Mouse (Mus musculus): ENCODE results near the gene Txnrd3. TPM values are rescaled to one million over a fixed set of nuclear protein-coding genes. Genes with fewer than 3 reads are reported as not detected.
A peak's percentile ranks its signal among the peaks of the same experiment; 100 is the strongest.

The Txnrd3 gene
- polyA plus RNA-seq, 1 experiment from 2014 or later = 16.9 TPM

DNA sequence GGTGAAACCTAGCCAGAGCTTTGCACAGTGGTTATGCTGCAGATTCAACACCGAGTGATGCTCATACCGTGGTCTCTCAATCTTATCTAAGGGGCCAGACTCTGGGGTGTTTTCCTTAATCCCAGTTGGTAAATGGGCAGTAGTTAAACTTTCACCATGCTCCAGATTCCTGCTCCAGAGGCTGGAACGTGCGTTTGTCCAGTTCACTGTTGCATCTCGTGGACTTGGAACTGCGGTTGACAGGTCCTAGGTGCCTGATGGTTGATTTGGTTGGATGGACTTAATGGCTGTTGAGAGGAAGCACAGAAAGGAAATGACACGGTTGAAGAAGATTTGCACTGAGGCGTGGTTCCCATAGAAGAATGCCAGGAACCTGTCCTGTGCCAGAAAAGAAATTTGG is 6.1 kb downstream of the Txnrd3 start:
- no peak overlapping the region for H3K9ac ChIP-seq (replicated peaks; ENCODE audit: low read length)
- no peaks in the 10 kb centered on the region for H3K36me3 ChIP-seq (ENCODE audit: insufficient read depth, low read length)
- no peaks in the 10 kb centered on the region for H3K9me3 ChIP-seq (ENCODE audit: low read length)
- 53% methylated on average over 8 of the region's 8 CpGs for WGBS
- H3K4me3 ChIP-seq (ENCODE audit: low read length) = no peak overlapping the region
- H3K4me1 ChIP-seq (ENCODE audit: insufficient read depth, low read length) = no peaks in the 10 kb centered on the region
- peak; percentile 52 for ATAC-seq (ENCODE audit: low FRiP score, low TSS enrichment)
- no peak overlapping the region; the same call in 1 of the 2 replicates for H3K27ac ChIP-seq (ENCODE audit: low read length)
- no peak overlapping the region for H3K4me2 ChIP-seq (replicated peaks; ENCODE audit: low read depth, low read length)
- H3K27me3 ChIP-seq (ENCODE audit: insufficient read depth, low read length) = no peaks in the 10 kb centered on the region

DNA sequence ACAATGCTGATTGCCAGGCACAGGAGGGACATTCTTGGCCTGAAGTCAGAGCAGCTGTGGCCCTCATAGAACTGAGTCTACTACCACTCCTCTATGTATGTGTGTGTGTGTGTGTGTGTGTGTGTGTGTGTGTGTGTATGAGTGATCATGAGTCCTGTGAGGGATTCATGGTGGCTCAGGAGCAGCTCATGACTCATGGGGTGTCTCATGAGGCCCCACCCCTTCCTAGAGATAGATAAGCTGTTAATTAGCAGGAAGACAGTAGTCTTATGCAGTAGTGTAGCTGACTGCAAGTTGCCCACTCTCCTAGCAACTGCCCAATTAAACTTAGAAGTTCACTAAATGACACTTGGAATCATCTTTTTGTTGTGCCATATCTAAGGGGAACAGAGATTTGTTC is 8.0 kb downstream of the Txnrd3 start:
- Histone ChIP-seq H3K9ac (replicated peaks; ENCODE audit: low read length) (no peak overlapping the region), H3K27me3 (ENCODE audit: insufficient read depth, low read length) (no peaks in the 10 kb centered on the region), H3K4me1 (ENCODE audit: insufficient read depth, low read length) (no peaks in the 10 kb centered on the region), H3K27ac (ENCODE audit: low read length) (no peak overlapping the region), H3K9me3 (ENCODE audit: low read length) (no peaks in the 10 kb centered on the region), H3K36me3 (ENCODE audit: insufficient read depth, low read length) (no peaks in the 10 kb centered on the region), H3K4me3 (ENCODE audit: low read length) (no peak overlapping the region), H3K4me2 (replicated peaks; ENCODE audit: low read depth, low read length) (no peak overlapping the region)
- no peak for ATAC-seq (ENCODE audit: low FRiP score, low TSS enrichment)

DNA sequence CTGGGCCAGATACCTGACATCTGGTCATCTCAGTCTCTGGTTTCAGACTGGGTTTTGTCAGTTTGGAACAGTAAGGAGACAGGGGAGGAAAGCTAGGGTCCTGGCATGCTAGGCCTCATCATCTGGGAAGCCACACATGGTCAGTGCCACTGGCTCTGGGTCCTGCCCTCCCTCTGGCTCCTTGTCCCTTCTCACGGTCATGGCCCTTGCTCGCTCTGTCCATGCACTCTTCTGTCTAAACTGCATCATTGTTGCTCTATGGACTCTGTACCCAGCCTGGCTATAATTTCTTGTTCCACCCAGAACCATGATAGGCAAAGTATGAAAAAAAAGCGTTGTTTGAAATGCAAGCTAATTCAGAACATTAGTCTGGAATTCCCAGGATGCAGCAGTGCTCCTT is 11.2 kb downstream of the Txnrd3 start:
- Histone ChIP-seq H3K36me3 (ENCODE audit: insufficient read depth, low read length) (no peaks in the 10 kb centered on the region), H3K9ac (replicated peaks; ENCODE audit: low read length) (no peak overlapping the region), H3K9me3 (ENCODE audit: low read length) (no peaks in the 10 kb centered on the region), H3K4me2 (replicated peaks; ENCODE audit: low read depth, low read length) (no peak overlapping the region), H3K4me3 (ENCODE audit: low read length) (no peak overlapping the region), H3K4me1 (ENCODE audit: insufficient read depth, low read length) (no peaks in the 10 kb centered on the region), H3K27me3 (ENCODE audit: insufficient read depth, low read length) (no peaks in the 10 kb centered on the region), H3K27ac (ENCODE audit: low read length) (no peak overlapping the region)
- ATAC-seq (ENCODE audit: low FRiP score, low TSS enrichment) = no peak
- 94% methylated on average over 3 of the region's 3 CpGs for WGBS

DNA sequence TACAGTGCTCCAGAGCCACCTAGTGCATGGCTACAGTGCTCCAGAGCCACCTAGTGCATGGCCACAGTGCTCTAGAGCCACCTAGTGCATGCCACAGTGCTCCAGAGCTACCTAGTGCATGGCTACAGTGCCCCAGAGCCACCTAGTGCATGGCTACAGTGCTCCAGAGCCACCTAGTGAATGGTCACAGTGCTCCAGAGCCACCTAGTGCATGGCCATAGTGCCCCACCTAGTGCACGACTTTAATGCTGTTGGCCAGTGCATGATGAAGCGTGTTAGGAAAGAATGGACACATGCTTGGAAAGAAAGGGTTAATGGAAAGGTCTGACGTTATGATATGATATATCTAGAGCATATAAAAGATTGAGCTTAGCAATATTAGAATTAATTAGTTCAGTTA is 14.6 kb downstream of the Txnrd3 start:
- H3K4me3 ChIP-seq (ENCODE audit: low read length) = no peak overlapping the region
- H3K4me2 ChIP-seq (replicated peaks; ENCODE audit: low read depth, low read length) = no peak overlapping the region
- no peaks in the 10 kb centered on the region for H3K9me3 ChIP-seq (ENCODE audit: low read length)
- no peak overlapping the region for H3K9ac ChIP-seq (replicated peaks; ENCODE audit: low read length)
- H3K27ac ChIP-seq (ENCODE audit: low read length) = no peak overlapping the region
- peaks cover 2% of the 10 kb centered on the region; the same call in 1 of the 2 replicates for H3K36me3 ChIP-seq (ENCODE audit: insufficient read depth, low read length)
- H3K4me1 ChIP-seq (ENCODE audit: insufficient read depth, low read length) = no peaks in the 10 kb centered on the region
- 80% methylated on average over 3 of the region's 3 CpGs for WGBS
- ATAC-seq (ENCODE audit: low FRiP score, low TSS enrichment) = no peak
- H3K27me3 ChIP-seq (ENCODE audit: insufficient read depth, low read length) = no peaks in the 10 kb centered on the region

DNA sequence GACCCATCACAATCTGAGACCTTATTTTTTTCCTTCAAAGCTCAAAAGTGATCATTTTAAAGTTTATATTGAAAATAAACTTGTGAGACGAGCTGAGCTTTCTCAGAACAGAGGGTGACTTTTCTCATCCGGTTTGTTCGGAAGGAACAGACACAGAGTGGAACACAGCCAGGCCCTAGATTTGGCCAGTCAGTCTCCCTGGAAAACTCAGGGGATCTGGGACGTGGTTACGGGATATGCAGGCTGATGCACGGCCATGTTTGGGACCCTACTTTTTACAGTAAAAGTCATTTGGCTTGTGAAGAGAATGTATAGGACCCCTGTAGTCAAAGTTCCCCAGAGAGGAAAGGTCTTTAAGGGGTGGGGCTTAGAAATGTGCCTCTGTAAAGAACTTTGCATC is 15.1 kb downstream of the Txnrd3 start:
- Histone ChIP-seq H3K4me2 (replicated peaks; ENCODE audit: low read depth, low read length) (no peak overlapping the region), H3K4me1 (ENCODE audit: insufficient read depth, low read length) (no peaks in the 10 kb centered on the region), H3K27ac (ENCODE audit: low read length) (no peak overlapping the region), H3K27me3 (ENCODE audit: insufficient read depth, low read length) (no peaks in the 10 kb centered on the region), H3K36me3 (ENCODE audit: insufficient read depth, low read length) (peaks cover 5% of the 10 kb centered on the region; the same call in 1 of the 2 replicates), H3K9me3 (ENCODE audit: low read length) (no peaks in the 10 kb centered on the region), H3K9ac (replicated peaks; ENCODE audit: low read length) (no peak overlapping the region), H3K4me3 (ENCODE audit: low read length) (no peak overlapping the region)
- WGBS = 88% methylated on average over 6 of the region's 6 CpGs
- ATAC-seq (ENCODE audit: low FRiP score, low TSS enrichment) = no peak

DNA sequence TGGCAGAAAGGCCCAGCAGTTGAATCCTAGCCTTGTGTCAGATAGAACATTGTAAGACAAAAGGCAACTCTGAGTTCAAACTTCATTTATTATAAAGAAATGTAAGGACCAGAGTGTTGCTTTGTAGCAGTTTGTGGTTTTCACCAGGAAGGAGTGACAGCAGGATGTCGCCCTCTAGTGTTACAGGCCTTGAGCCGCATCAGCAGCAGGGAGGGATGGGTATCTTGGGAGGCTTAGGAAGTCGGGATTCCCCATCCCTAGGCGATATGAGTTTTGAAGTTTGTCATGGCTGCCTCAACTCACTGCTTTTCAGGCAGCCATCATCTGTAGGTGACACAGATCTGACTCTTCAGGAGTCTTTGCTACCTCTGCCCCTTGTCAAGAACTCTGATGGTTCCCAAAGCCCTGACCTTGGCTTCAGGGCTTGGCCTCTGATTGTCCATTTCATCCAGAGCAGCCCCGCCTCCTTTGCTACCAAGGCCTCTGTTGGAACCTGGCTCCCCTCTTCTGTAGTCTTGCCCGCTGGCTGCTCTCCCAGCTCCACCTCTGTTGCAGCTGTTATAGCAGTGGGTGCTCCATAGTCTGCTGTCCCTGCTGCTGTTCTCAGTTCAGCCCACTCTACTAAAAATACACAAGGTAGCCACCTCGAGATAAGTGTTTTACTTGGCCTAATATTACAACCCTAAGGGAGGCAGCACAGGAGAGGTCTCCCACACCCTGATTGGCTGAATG is 16.1 kb downstream of the Txnrd3 start:
- H3K9me3 ChIP-seq (ENCODE audit: low read length) = no peaks in the 10 kb centered on the region
- WGBS = 35% methylated on average over 7 of the region's 7 CpGs
- H3K4me1 ChIP-seq (ENCODE audit: insufficient read depth, low read length) = no peaks in the 10 kb centered on the region
- H3K27me3 ChIP-seq (ENCODE audit: insufficient read depth, low read length) = no peaks in the 10 kb centered on the region
- H3K27ac ChIP-seq (ENCODE audit: low read length) = no peak overlapping the region
- no peak overlapping the region for H3K4me3 ChIP-seq (ENCODE audit: low read length)
- 0 out of 2 replicates have a peak, but pooled peaks have one; percentile 19 for ATAC-seq (ENCODE audit: low FRiP score, low TSS enrichment)
- peaks cover 8% of the 10 kb centered on the region; the same call in 1 of the 2 replicates for H3K36me3 ChIP-seq (ENCODE audit: insufficient read depth, low read length)
- no peak overlapping the region for H3K4me2 ChIP-seq (replicated peaks; ENCODE audit: low read depth, low read length)
- no peak overlapping the region for H3K9ac ChIP-seq (replicated peaks; ENCODE audit: low read length)

DNA sequence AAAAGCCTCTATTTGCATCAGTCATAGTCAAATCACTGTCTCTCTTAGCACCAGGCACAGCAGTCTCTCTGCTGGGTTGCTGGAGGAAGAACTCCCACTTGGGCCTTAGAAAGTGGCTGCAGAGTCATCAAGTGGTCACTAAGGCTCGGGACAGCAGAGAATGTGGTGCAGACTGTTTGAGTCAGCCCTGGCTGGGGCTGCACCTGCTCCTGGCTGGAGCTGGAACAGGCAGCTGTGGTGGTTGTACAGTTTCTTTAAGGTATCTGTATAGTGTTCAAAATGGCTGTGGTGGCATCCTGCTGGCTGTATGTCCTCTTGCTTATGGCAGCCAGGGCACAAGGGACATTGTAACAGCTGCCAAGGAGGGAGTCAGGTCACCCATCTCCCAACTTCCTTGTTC is 16.7 kb downstream of the Txnrd3 start:
- Histone ChIP-seq H3K27me3 (ENCODE audit: insufficient read depth, low read length) (no peaks in the 10 kb centered on the region), H3K4me1 (ENCODE audit: insufficient read depth, low read length) (no peaks in the 10 kb centered on the region), H3K9ac (replicated peaks; ENCODE audit: low read length) (no peak overlapping the region), H3K36me3 (ENCODE audit: insufficient read depth, low read length) (peaks cover 8% of the 10 kb centered on the region; the same call in 1 of the 2 replicates), H3K4me2 (replicated peaks; ENCODE audit: low read depth, low read length) (no peak overlapping the region), H3K27ac (ENCODE audit: low read length) (no peak overlapping the region), H3K9me3 (ENCODE audit: low read length) (no peaks in the 10 kb centered on the region), H3K4me3 (ENCODE audit: low read length) (no peak overlapping the region)
- WGBS = 64% methylated on average over 1 of the region's 1 CpGs
- no peak for ATAC-seq (ENCODE audit: low FRiP score, low TSS enrichment)

DNA sequence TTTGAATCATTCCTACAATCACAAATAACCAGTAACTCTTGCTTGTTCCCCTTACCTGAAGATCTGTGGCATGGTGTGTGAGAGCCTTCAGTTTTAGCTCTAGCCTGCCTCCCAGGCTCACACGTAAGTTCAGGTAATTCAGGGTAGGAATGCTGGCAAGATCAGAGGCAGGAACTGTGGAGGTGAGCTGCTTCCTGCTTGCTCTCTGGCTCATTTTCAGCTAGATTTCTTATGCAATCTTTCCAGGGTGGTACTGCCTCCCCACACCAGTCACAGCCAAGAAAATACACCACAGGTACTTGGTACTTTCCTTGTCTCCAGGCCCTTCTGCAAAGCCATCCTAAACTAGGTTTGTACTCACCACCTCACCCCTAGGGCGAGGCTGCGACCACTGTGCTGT is 18.7 kb downstream of the Txnrd3 start:
- H3K36me3 ChIP-seq (ENCODE audit: insufficient read depth, low read length) = peaks cover 8% of the 10 kb centered on the region; the same call in 1 of the 2 replicates
- WGBS = 83% methylated on average over 3 of the region's 3 CpGs
- no peak overlapping the region for H3K4me2 ChIP-seq (replicated peaks; ENCODE audit: low read depth, low read length)
- H3K9ac ChIP-seq (replicated peaks; ENCODE audit: low read length) = no peak overlapping the region
- no peak for ATAC-seq (ENCODE audit: low FRiP score, low TSS enrichment)
- no peaks in the 10 kb centered on the region for H3K27me3 ChIP-seq (ENCODE audit: insufficient read depth, low read length)
- no peak overlapping the region for H3K4me3 ChIP-seq (ENCODE audit: low read length)
- no peak overlapping the region for H3K27ac ChIP-seq (ENCODE audit: low read length)
- no peaks in the 10 kb centered on the region for H3K9me3 ChIP-seq (ENCODE audit: low read length)
- H3K4me1 ChIP-seq (ENCODE audit: insufficient read depth, low read length) = no peaks in the 10 kb centered on the region

DNA sequence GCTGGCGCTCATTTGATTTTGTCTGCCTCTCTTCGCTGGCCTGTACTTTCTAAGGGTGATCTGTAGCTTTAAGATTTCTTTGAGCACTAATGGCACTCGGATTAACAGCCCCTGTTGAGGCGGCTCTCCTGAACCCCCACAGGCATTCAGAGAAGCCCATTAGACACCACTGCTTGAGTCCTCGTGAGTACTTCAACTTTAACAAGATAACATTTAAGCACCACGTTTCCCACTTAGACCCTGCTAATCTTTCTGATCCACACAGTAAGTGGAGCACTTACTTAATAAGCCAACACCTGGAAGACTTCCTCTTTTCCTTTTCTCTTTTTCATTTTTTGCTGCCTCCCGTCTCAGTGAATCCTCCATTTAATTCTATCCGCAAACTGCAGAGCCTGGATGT is 21.4 kb downstream of the Txnrd3 start:
- H3K9ac ChIP-seq (replicated peaks; ENCODE audit: low read length) = no peak overlapping the region
- 66% methylated on average over 8 of the region's 8 CpGs for WGBS
- H3K9me3 ChIP-seq (ENCODE audit: low read length) = no peaks in the 10 kb centered on the region
- no peaks in the 10 kb centered on the region for H3K4me1 ChIP-seq (ENCODE audit: insufficient read depth, low read length)
- H3K27me3 ChIP-seq (ENCODE audit: insufficient read depth, low read length) = no peaks in the 10 kb centered on the region
- H3K4me2 ChIP-seq (replicated peaks; ENCODE audit: low read depth, low read length) = no peak overlapping the region
- H3K4me3 ChIP-seq (ENCODE audit: low read length) = no peak overlapping the region
- no peak for ATAC-seq (ENCODE audit: low FRiP score, low TSS enrichment)
- H3K27ac ChIP-seq (ENCODE audit: low read length) = no peak overlapping the region
- peaks cover 8% of the 10 kb centered on the region; the same call in 1 of the 2 replicates for H3K36me3 ChIP-seq (ENCODE audit: insufficient read depth, low read length)

DNA sequence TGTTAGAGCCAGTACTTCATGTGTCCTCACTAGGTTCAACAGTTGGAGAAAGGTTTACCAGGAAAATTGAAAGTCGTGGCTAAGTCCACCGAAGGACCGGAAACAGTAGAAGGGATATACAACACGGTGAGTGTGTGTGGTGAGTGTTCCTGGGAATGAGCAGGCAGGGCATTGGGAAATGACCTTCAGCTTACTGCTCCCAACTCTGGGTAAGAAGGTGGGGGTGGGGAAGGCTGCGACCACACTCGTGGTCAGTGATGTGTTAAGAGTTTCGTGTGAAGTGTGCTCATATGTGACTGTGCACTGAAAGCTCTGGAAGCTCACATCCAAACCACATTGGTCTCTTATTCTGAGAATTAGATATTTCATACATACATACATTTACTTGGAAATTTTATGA is 21.9 kb downstream of the Txnrd3 start:
- H3K9me3 ChIP-seq (ENCODE audit: low read length) = no peaks in the 10 kb centered on the region
- 70% methylated on average over 7 of the region's 7 CpGs for WGBS
- peaks cover 8% of the 10 kb centered on the region; the same call in 1 of the 2 replicates for H3K36me3 ChIP-seq (ENCODE audit: insufficient read depth, low read length)
- ATAC-seq (ENCODE audit: low FRiP score, low TSS enrichment) = no peak
- no peaks in the 10 kb centered on the region for H3K27me3 ChIP-seq (ENCODE audit: insufficient read depth, low read length)
- H3K4me3 ChIP-seq (ENCODE audit: low read length) = no peak overlapping the region
- no peak overlapping the region for H3K9ac ChIP-seq (replicated peaks; ENCODE audit: low read length)
- no peak overlapping the region for H3K4me2 ChIP-seq (replicated peaks; ENCODE audit: low read depth, low read length)
- no peaks in the 10 kb centered on the region for H3K4me1 ChIP-seq (ENCODE audit: insufficient read depth, low read length)
- H3K27ac ChIP-seq (ENCODE audit: low read length) = no peak overlapping the region

Measured in kidney, embryonic 16.5 days (tissue).